9 mouse cellular contexts compared by ENCODE assay signal in the genomic region with DNA sequence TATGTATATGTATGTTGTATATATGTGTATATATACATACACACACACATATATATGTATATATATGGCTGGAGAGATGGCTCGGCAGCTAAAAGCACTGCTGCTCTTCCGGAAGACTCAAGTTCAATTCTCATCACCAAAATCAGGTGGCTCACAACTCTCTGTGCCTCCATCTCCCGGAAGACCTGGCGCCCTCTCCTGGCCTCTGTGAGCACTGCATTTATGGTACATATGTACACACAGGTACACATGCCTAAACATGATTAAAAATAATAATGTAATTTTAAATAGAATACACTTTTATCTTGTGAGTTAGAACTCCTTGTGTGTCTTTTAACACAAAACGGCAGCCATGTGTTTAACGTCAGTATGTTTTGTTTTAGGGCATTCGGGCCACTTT.
DNase-seq lines count a peak whose midpoint lies in the region; ATAC-seq lines count a peak whose summit lies in the region.
"Had no signal": no experiment of that assay in that cellular context is flagged by ENCODE, and none has a peak within 500 bp of the region (broad histone marks: within the 10 kb centered on the region; RNA-seq: fewer than 3 reads in every experiment).

No protein-coding gene starts in this region.

- H3K9me3 ChIP-seq in liver, embryonic 11.5 days (ENCODE audit: control insufficient read depth, low read length) = no peaks in the 10 kb centered on the region
- H3K9me3 ChIP-seq in neural tube, embryonic 15.5 days (replicated peaks) = no peaks in the 10 kb centered on the region

- DNase-seq in adrenal gland, postnatal 36 days = peak; percentile 19 to 32
- no peak for DNase-seq in adrenal gland, adult 2 months
- peak; percentile 38 for DNase-seq in liver
- DNase-seq in liver, embryonic 11.5 days (ENCODE audit: low spot score) = no peak
- DNase-seq in T-cell, adult 2 months (ENCODE audit: low spot score) = peak; percentile 29
- peak; percentile 29 for DNase-seq in retina, postnatal 1 day
- no peak for DNase-seq in ovary, postnatal 10 days (ENCODE audit: low spot score)

- H3K4me2 ChIP-seq in liver, embryonic 11.5 days = no peak overlapping the region
- no peak overlapping the region for H3K4me2 ChIP-seq in neural tube, embryonic 15.5 days
- H3K4me2 ChIP-seq: heart, embryonic 12.5 days had no signal

- no peaks in the 10 kb centered on the region for H3K4me1 ChIP-seq in liver, embryonic 11.5 days (replicated peaks; ENCODE audit: control insufficient read depth, insufficient read depth, low read length)
- no peaks in the 10 kb centered on the region for H3K4me1 ChIP-seq in neural tube, embryonic 15.5 days

- H3K27ac ChIP-seq in liver, embryonic 11.5 days (ENCODE audit: low read depth, low read length) = no peak overlapping the region
- no peak overlapping the region for H3K27ac ChIP-seq in neural tube, embryonic 15.5 days (replicated peaks)

- peaks cover 2% of the 10 kb centered on the region; the same call in 1 of the 2 replicates for H3K36me3 ChIP-seq in liver, embryonic 11.5 days (ENCODE audit: control insufficient read depth, insufficient read depth, low read length)
- H3K36me3 ChIP-seq in neural tube, embryonic 15.5 days = peaks cover 82% of the 10 kb centered on the region

- no peak for ATAC-seq in liver, embryonic 11.5 days (replicated peaks; ENCODE audit: low FRiP score)
- no peak for ATAC-seq in neural tube, embryonic 15.5 days (ENCODE audit: low FRiP score)

- H3K4me3 ChIP-seq in liver, embryonic 11.5 days (ENCODE audit: low read depth, low read length) = no peak overlapping the region
- no peak overlapping the region for H3K4me3 ChIP-seq in neural tube, embryonic 15.5 days (replicated peaks)
- H3K4me3 ChIP-seq: heart, embryonic 12.5 days had no signal

- H3K27me3 ChIP-seq in liver, embryonic 11.5 days (replicated peaks; ENCODE audit: control insufficient read depth, insufficient read depth, low read length) = no peaks in the 10 kb centered on the region
- H3K27me3 ChIP-seq in neural tube, embryonic 15.5 days (replicated peaks) = no peaks in the 10 kb centered on the region
- H3K27me3 ChIP-seq: heart, embryonic 12.5 days had no signal

- H3K9ac ChIP-seq in liver, embryonic 11.5 days (ENCODE audit: low read depth, low read length) = no peak overlapping the region
- H3K9ac ChIP-seq in neural tube, embryonic 15.5 days (replicated peaks) = no peak overlapping the region
- H3K9ac ChIP-seq: heart, embryonic 12.5 days had no signal

- 90% methylated on average over 7 of the region's 7 CpGs for WGBS in liver, embryonic 11.5 days
- WGBS in neural tube, embryonic 15.5 days = 95% methylated on average over 7 of the region's 7 CpGs

Comparison
In these comparisons a context has a peak if more than half of its experiments do, and no peak if none do; other contexts are left out.
1. DNase-seq: peak in adrenal gland, postnatal 36 days (2 of 2), liver (single experiment), T-cell, adult 2 months (single experiment) and retina, postnatal 1 day (single experiment); none in adrenal gland, adult 2 months (single experiment), liver, embryonic 11.5 days (single experiment) and ovary, postnatal 10 days (single experiment).